Mouse (Mus musculus) layer of hippocampus, adult 8-10 months (tissue): ENCODE results near the gene Runx3. TPM values are rescaled to one million over a fixed set of nuclear protein-coding genes. Genes with fewer than 3 reads are reported as not detected.

Experiments
- DNase-seq, 2 experiments: peaks; one replicate each; pipeline ENCODE4 v3.0.0; 2022; ENCODE audit warnings: low spot score in 2 of 2
- total RNA-seq, 4 experiments: library from RNA; stranded (reverse); gene quantifications; 2 replicates each; pipeline ENCODE4 v1.2.4; 2022

Runx3 gene
- total RNA-seq: under 1 TPM in 2 of 4 experiments, not detected in 2; 0.78 to 0.89 TPM

DNA sequence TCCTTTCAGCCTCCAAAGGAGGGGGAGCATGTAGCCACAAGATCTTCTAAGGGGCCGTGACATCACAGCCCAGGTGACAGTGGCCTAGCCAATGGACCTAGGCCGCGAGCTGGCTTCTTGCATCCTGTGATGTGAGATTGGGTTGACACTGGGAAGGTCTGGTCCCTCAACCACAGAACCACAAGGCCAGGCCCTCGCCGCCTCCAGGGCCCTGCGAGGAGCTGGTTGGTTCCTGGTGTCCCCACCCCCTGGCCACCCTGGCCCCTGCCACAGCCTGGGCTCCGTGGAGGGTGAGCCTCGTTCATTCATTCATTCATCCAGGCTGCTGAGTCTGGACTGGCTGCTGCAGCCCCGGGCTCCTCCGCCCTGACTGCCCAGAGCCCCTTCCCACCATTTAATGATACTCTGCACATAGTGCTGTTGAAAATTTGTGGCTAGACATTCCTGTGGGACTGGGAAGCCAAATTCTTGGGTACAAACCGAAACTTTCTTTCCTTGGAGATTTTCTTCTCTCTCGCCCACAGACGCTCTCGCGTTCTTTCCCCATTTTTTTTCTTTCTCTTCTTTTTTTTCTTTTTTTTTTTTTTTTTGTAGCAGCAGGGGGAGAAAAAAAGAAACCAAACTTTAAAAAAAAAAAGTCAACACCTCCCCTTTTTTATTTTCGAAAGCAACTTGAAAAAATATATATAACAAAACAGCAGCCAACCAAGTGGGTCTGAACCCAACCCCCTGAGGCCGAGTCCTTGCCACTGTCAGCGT, at the start of gene Runx3:
Gene Runx3 (plus strand): TSS at position 311 of the 759 bp plus-strand sequence.
- no peak for DNase-seq

DNA sequence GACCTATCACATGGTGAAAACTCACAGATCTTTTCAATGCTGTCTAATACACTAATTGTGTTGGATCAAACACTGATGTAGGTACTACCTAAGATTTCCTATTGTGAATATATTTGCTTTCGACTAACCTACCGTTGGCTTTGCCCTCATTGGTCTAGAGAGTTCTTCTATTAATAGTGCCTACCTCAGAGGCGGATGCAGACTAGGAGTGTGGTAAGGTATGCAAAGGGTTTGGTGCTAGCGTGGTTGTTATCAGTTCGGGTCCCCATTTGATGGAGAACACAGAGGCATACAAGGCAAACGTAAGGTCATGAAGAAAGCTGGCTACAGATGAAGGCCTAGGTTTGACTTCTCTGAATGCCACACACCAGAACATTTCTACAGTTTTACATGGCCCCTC, 47.8 kb upstream of the Runx3 start:
- no peak for DNase-seq

DNA sequence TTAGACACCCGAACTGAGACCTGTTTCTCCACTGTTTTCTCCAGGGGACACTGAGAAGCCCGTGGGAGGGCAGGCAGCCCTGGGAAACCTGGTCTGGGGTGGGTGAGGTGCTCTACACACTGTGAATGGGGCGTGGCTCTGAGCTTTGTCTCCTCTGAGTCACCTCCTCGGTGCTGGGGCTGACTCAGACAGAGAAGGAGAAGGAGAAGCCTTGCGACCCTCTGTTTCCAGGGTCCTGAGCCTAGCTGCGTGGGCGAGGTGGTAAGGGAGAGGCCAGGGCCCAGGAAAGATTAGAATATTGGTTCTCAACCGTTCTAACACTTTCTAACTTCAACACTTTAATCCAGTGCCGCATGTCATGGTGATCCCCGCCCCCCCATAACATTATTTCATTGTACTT, 46.9 kb upstream of the Runx3 start:
- no peak for DNase-seq

DNA sequence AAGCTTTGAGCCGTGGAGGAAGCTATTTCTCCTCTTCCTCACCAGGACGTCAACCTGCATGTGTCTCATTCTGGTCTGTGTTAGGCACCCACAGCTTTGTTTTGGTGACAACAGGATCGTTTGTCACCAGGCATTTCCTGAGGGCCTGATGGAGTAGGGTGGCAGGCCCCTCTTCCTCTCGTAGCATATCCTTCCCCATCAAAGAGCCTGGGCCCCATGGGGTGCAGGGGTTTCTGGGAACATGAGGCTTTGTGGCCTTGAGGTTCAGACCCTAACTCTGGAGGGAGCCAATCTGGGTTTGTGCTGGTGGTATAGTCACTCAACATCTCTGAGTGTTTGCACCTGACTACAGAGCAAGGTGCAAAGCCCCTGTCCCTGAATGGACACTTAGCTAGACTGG, 45.8 kb upstream of the Runx3 start:
- DNase-seq: no peak

DNA sequence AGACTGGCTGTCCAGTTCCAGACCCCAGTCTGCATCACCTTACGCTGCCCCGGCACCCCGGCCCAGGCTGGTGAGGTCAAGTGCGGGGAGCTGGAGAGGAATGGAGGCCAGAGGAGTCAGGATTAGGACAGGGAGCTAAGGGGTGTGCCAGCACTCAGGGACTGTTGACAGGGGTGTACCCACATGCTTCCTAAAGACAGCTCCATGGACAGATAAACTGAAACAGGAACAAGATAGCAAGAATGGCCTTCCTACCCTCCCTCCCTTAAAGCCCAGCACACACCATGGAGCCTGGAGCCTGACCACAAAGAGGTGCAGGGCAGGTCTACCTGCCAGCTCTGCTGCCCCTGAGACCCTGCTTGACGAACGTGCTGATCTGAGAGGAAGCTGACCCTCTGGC, 45.1 kb upstream of the Runx3 start:
- DNase-seq: no peak

GRCm38 (mm10) chr4:135076611-135077010, 43.8 kb upstream of the Runx3 start:
- DNase-seq: no peak

DNA sequence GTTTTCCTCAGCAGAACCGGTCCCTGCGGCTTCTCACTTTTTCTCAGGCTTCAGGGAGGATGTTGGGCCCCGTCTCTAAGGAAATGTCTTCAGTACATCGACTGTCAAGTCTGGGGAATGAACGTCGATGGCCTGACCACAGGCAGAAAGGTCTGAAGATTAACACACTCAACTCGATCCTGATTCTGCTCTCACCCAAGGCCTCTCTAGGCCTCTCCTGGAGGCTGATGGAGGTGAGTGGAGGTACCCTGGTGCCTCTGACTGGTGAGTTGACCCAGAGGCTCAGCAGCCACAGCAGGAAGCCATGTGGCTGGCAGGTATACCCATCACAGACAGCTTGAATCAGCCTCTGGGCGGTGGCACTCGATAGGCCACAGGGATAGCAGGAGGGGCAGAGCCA, 43.3 kb upstream of the Runx3 start:
- DNase-seq: no peak

DNA sequence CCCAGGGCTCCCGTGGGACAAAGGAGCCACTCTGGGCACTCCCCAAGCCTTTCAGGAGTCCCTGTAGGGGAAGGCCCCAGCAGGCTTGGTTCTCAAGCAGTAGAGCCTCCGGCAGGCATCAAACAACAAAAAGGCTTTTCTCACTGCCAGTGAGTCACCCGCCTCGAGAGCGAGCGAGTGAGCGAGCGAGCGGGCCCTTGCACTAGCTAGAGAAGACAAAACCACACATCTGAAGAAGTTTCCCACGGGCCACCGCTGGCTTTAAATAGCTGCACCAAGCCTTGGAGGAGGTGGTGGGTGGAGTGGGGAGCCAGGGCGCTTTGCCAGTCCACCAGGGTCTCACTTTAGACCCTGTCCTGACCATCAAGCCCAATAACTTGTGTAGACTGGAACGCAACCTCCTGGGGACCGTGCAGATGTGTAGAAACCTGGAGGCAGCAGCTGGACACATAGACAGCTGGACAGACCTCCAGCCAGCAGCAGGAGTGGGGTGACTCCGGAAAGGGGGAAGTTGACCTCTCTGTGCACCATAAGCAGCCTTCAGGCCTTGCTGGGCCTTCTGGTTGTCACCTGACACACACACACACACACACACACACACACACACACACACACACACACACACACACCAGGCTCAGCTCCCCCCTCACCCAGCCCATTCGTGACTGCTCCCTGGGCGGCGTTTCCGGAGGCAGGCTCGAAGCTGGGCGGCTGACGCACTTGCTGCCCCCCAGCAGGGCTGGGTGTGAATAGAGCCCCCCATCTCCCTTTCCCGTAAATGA, 40.4 kb upstream of the Runx3 start:
- no peak for DNase-seq

GRCm38 (mm10) chr4:135080641-135080920, 39.9 kb upstream of the Runx3 start:
- DNase-seq: no peak

DNA sequence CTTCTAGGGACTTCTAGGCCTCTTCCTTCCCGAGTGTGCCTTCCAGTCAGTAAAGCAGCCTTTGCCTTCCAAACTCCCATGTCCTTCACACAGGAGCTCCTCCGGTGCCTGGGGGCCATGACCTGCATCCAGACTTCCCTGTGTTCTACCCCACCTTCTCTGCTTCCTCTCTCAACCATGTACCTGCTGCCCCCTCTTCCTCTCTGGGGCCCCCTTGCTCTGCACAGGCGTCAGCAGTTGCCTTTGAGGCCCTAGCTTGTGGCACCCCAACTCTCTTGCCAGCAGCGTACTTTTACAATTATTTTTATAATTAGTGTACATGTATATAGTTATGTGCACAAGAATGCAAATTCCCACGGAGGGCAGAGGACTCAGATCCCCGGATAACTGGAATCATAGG, 37.4 kb upstream of the Runx3 start:
- DNase-seq: no peak

- no peak for DNase-seq
Measured at GRCm38 (mm10) chr4:135085077-135085853, 35.2 kb upstream of the Runx3 start.

- DNase-seq: no peak
Measured at GRCm38 (mm10) chr4:135090613-135091012, 29.8 kb upstream of the Runx3 start.

DNA sequence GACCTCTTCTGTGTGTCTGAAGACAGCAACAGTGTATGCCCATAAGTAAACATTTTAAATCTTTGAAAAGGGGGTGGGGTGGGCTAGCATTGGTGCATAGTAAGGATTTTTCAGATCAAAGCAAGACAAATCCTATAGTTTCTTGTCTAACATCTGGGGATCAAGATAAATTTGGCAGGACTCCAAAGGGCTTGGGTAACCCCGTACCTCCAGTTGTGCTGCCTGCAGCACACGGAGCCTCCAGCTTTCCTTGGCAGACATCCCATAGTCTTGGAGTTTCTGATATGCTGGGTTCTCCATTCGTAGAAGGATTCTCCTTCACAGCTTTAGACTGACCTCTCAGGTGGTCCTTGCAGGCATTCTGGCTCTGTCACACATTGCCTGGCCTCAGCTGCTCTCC, 27.6 kb upstream of the Runx3 start:
- DNase-seq: no peak

DNA sequence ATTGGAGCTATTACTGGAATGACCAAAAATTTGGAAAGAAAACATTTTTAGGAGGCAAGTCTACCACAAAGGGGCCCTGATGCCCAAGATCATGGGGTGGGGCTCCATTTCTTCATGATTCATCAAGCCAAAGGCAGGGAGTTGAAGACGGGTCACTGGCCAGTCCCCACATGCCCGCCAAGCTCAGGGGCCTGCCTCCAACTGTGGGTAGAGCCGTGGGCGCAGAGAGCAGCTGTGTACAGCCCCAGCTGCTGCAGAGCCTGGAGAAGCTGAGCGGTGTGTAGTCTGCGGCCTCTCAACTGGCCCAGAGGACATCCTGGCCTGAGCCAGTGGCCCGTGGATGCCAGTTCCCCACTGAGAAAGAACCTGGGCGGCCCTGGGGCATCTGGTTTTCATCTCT, 24.8 kb upstream of the Runx3 start:
- no peak for DNase-seq

GRCm38 (mm10) chr4:135097910-135098891, 22.3 kb upstream of the Runx3 start:
- no peak for DNase-seq

DNA sequence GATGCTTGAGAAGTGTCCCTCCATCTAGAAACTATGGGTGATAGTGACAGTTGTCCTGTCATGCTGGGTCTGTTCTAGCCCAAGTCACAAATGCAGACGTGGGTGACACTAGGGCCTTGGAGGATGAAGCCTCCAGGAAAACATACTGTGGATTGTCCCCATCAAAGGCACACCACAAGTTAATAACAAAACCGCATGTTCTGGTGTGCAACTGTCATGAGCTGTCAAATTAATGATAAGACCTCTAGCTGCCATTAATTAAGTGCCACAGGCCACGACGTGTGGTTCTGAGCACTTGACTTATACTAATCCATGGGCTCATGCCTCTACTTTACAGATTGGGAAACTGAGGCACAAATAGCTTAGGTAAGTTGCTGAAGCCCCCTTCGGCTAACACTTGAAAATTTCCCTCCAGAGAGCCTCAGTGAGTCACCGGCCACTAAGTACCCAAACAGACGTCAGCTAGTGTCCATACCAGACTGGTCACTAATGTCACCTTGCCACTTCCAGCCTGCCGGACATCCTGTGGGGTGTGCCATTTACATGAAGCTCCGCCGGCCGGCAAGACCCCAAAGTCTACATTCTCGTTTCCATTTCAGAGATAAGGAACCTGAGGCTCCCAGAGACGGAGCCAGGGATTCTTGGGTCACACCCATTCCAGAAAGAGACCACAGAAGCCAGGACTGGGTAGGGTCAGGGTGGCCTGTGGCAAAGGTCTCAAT, 18.3 kb upstream of the Runx3 start:
- no peak for DNase-seq

DNA sequence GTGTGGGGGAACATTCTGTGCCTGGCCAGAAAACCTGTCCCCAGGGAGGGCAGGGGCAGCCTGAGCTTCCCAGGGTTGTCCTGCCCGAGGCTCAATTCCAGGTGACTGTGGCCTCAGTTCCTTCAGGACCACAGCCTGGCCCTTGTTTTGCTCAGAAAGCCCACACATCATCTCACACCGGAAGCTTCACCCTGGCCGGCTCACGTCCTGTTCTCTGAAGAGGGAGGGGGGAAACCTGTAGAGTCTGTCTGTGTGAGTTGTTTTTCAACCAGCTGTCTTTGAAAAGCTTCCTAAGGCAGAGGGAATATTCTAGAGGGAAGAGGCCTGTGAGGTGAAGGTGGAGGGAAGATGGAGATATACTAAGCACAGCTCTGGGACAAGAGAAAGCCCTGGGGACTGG, 17.7 kb upstream of the Runx3 start:
- DNase-seq: no peak

- DNase-seq: no peak
Measured at GRCm38 (mm10) chr4:135103800-135104199, 16.7 kb upstream of the Runx3 start.

GRCm38 (mm10) chr4:135106968-135107367, 13.5 kb upstream of the Runx3 start:
- no peak for DNase-seq

DNA sequence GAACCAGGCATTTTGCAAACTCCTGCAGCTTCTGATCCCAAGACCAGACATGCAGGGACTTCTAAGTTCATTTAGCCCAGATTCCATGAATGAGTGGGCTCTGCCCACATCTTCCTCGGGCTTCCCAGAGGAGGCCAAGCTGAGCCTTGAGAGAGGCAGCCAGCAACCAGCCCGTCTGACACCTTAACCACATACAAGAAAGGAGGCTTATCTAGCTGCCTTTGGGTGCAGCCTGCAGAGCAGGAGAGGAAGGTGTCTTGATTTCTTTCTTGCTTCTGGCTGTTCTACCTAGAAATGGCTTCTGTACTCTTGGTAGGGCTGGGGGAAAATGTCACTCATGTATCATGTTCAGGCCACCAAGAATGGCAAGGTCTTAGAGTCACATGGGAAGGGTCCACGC, 11.8 kb upstream of the Runx3 start:
- DNase-seq: no peak
